Mouse (Mus musculus) stomach, embryonic 15.5 days (tissue): Measurements from ENCODE around the gene Srpk1. TPM values are rescaled to one million over a fixed set of nuclear protein-coding genes. Genes with fewer than 3 reads are reported as not detected.

ENCODE experiments used
- ATAC-seq: fragments of 200-750 bp; cut with Nextera tagmentation; 2 replicates; pipeline ENCODE4 v1.8.0; 2017; ENCODE audit warnings: low read depth, moderate number of reproducible peaks, moderate TSS enrichment; ENCODE audit not compliant: insufficient read depth, low FRiP score
- H3K27ac ChIP-seq: fragments of 300-500 bp; sonication (generic); 2 replicates; pipeline ENCODE4 v1.5.1; 2015; ENCODE audit warnings: mild to moderate bottlenecking, inconsistent platforms
- H3K27me3 ChIP-seq: fragments of 300-500 bp; sonication (generic); replicated peaks from 2 replicates; pipeline ENCODE4 v1.6.1; 2015; ENCODE audit warnings: inconsistent platforms
- H3K36me3 ChIP-seq: fragments of 300-500 bp; sonication (generic); 2 replicates; pipeline ENCODE4 v1.6.1; 2015; ENCODE audit warnings: inconsistent platforms
- H3K4me1 ChIP-seq: fragments of 300-500 bp; sonication (generic); 2 replicates; pipeline ENCODE4 v1.6.1; 2015; ENCODE audit warnings: inconsistent platforms
- H3K4me2 ChIP-seq: fragments of 300-500 bp; sonication (generic); 2 replicates; pipeline ENCODE4 v1.6.1; 2015; ENCODE audit warnings: mild to moderate bottlenecking, inconsistent platforms
- H3K4me3 ChIP-seq: fragments of 300-500 bp; sonication (generic); replicated peaks from 2 replicates; pipeline ENCODE4 v1.5.1; 2015; ENCODE audit warnings: inconsistent platforms
- H3K9ac ChIP-seq: fragments of 300-500 bp; sonication (generic); 2 replicates; pipeline ENCODE4 v1.6.1; 2015; ENCODE audit warnings: inconsistent platforms
- H3K9me3 ChIP-seq: fragments of 300-500 bp; sonication (generic); 2 replicates; pipeline ENCODE4 v1.6.1; 2016; ENCODE audit warnings: inconsistent platforms
- WGBS: fragments of 180-500 bp; shearing (Covaris S2); methylation state at CpG from one replicate; pipeline ENCODE4 v1.1.7; 2015; 5-methylcytosine and 5-hydroxymethylcytosine counted together
- microRNA-seq: library from miRNA; unstranded; fragments of <30 nt; microRNA quantifications from one replicate; pipeline ENCODE4, GENCODE M21; 2016
- polyA plus RNA-seq: library from polyadenylated mRNA; unstranded; fragments of >200 nt; fragmentation: Nextera tagmentation; extraction: Ambion mirVana; gene quantifications from 2 replicates; pipeline ENCODE4 v1.2.1, GENCODE M21; 2015

The Srpk1 gene
- polyA plus RNA-seq, 1 experiment from 2014 or later: 75.1 TPM

DNA sequence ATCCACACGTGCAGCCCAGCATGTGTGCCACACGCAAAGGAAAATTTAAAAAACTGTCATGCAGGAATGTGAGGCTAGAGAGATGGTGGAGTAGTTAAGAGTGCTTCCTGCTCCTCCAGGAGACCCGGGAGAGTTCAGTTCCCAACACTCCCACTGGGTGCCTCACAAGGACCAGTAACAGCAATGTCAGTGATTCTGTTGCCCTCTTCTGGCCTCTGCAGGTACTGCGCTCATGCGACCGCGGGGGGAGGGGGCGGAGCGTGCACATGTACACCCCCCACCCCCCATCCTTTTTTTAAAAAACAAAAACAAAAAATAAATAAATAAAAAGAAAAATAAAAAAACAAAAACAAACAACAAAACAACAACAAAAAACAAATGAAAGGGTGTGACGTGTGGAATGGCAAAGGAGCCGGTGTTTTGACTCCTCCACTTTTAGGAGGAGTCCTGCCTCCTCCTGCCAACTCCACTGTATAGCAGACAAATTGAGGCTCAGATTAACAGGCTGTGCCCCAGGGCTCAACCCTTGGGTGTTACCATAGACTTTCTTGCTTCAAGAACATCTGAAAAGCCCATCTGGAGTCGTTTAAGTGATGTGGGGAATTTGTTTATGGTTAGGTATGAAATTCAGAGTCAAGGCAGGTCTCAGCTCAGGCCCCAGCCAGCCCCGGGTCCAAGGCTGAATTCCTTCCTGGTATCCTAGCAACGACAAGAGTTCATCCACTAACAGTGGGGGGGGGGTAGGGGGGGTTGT lies 69.3 kb downstream of the Srpk1 start:
- Histone ChIP-seq H3K27me3 (no peaks in the 10 kb centered on the region), H3K9ac (no peak overlapping the region), H3K4me2 (no peak overlapping the region), H3K27ac (no peak overlapping the region), H3K4me3 (no peak overlapping the region), H3K9me3 (no peaks in the 10 kb centered on the region), H3K36me3 (no peaks in the 10 kb centered on the region), H3K4me1 (peaks cover 11% of the 10 kb centered on the region; the same call in 1 of the 2 replicates)
- 8% methylated on average over 14 of the region's 14 CpGs for WGBS
- ATAC-seq: no peak

DNA sequence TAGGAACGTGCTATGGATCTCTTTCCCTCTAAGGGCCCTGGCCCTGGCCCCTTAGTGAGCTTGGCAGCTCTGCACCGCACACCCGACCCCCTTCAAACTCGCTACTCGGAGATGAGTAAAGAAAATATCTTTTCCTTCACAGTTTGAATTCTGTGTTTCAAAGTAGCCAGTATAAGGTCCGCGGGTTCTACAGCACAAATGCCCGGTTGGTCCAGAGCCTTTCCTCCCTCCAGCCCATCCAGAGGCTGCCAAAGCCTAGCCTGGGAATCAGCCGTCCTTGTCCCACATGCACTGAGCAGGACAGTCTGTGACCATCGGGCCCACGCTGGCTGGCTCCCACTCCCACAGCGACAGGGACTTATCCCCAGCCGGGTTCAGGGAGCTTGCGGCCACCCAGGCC lies 73.4 kb downstream of the Srpk1 start, which contains the start of gene Clpsl2:
TSS of gene Clpsl2 (plus strand) at position 301 of the 400 bp plus-strand sequence.
- H3K27ac ChIP-seq: no peak within 1 kb of the TSS
- WGBS: 76% methylated on average over 14 of the region's 14 CpGs
- H3K36me3 ChIP-seq: no peaks in the 10 kb centered on the region
- H3K4me3 ChIP-seq: no peak within 1 kb of the TSS
- 0 out of 2 replicates have a peak, but pooled peaks cover 4% of the 10 kb centered on the region for H3K4me1 ChIP-seq
- H3K4me2 ChIP-seq: no peak within 1 kb of the TSS
- ATAC-seq: no peak
- H3K27me3 ChIP-seq: no peaks in the 10 kb centered on the region
- H3K9ac ChIP-seq: no peak within 1 kb of the TSS
- no peaks in the 10 kb centered on the region for H3K9me3 ChIP-seq

GRCm38 (mm10) chr17:28548550-28548949 lies 74.0 kb downstream of the Srpk1 start:
- no peak overlapping the region for H3K9ac ChIP-seq
- WGBS: 58% methylated on average over 11 of the region's 11 CpGs
- no peaks in the 10 kb centered on the region for H3K27me3 ChIP-seq
- 0 out of 2 replicates have a peak, but pooled peaks cover 4% of the 10 kb centered on the region for H3K4me1 ChIP-seq
- no peaks in the 10 kb centered on the region for H3K9me3 ChIP-seq
- no peak overlapping the region for H3K27ac ChIP-seq
- H3K4me3 ChIP-seq: no peak overlapping the region
- ATAC-seq: no peak
- H3K4me2 ChIP-seq: no peak overlapping the region
- no peaks in the 10 kb centered on the region for H3K36me3 ChIP-seq

- Histone ChIP-seq H3K9ac (no peak overlapping the region), H3K27me3 (no peaks in the 10 kb centered on the region), H3K27ac (no peak overlapping the region), H3K4me1 (no peaks in the 10 kb centered on the region), H3K9me3 (no peaks in the 10 kb centered on the region), H3K4me2 (no peak overlapping the region), H3K36me3 (no peaks in the 10 kb centered on the region), H3K4me3 (no peak overlapping the region)
- ATAC-seq: no peak
- WGBS: 94% methylated on average over 1 of the region's 1 CpGs
These were observed 75.6 kb downstream of the Srpk1 start for GRCm38 (mm10) chr17:28546925-28547324.

DNA sequence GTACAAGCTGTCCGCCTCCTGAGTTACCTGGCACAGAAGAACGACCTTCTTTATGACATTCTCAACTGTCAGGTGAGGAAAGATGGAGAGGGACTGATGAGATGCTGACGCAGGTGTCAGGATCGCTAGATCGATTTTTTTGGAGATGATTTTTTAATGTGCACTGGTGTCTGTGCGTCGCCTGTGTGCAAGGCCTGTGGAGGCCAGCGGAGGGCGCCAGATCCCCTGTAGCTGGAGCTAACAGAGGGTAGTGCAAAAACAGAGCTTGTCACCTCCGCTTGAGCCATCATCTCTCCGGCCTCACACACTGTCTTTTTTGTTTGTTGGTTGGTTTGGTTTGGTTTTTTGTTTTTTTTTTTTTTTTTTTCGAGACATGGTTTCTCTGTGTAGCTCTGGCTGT lies 84.6 kb downstream of the Srpk1 start:
- WGBS: 46% methylated on average over 12 of the region's 12 CpGs
- H3K27me3 ChIP-seq: no peaks in the 10 kb centered on the region
- no peak for ATAC-seq

More for the DNA sequence above, 84.6 kb downstream of the Srpk1 start:
- H3K27ac ChIP-seq: no peak overlapping the region
- H3K36me3 ChIP-seq: no peaks in the 10 kb centered on the region
- no peaks in the 10 kb centered on the region for H3K4me1 ChIP-seq
- no peaks in the 10 kb centered on the region for H3K9me3 ChIP-seq
- no peak overlapping the region for H3K4me2 ChIP-seq
- H3K9ac ChIP-seq: no peak overlapping the region
- no peak overlapping the region for H3K4me3 ChIP-seq

Small RNAs within 50 kb of the gene (microRNA-seq; reads per million reads assigned to microRNA genes)
- gene Mir6969: 3.3 reads per million, percentile 13 among the genes with 10 or more reads in this experiment

Other genes with a start within 250 kb of the Srpk1 start
- 24.1 and 24.6 TPM in 2 replicates for gene Fkbp5, start 105.2 kb downstream of the Srpk1 start, polyA plus RNA-seq
- gene Armc12, start 91.9 kb downstream of the Srpk1 start, polyA plus RNA-seq: not detected in 2 replicates
- gene Clpsl2, start 73.3 kb downstream of the Srpk1 start, polyA plus RNA-seq: not detected in 2 replicates
- 3,221 and 3,572 TPM in 2 replicates for gene Clps, start 61.9 kb downstream of the Srpk1 start, polyA plus RNA-seq
- 0.85 and 1.0 TPM in 2 replicates for gene Lhfpl5, start 47.1 kb downstream of the Srpk1 start, polyA plus RNA-seq
- gene Slc26a8, start 67.5 kb upstream of the Srpk1 start, polyA plus RNA-seq: 0.48 and 0.49 TPM in 2 replicates
- 40.7 and 44.9 TPM in 2 replicates for gene Mapk14, start 68.6 kb upstream of the Srpk1 start, polyA plus RNA-seq
- gene AC170998.1, start 103.4 kb upstream of the Srpk1 start, polyA plus RNA-seq: 3.4 TPM in 2 replicates
- gene Mapk13, start 146.6 kb upstream of the Srpk1 start, polyA plus RNA-seq: 95.5 and 115 TPM in 2 replicates
- 14.5 and 15.1 TPM in 2 replicates for gene Brpf3, start 178.4 kb upstream of the Srpk1 start, polyA plus RNA-seq
- gene Pnpla1, start 235.7 kb upstream of the Srpk1 start, polyA plus RNA-seq: 0.32 and 0.50 TPM in 2 replicates